Mouse (Mus musculus): Measurements from ENCODE around the gene Cdk14. TPM values are rescaled to one million over a fixed set of nuclear protein-coding genes. Genes with fewer than 3 reads are reported as not detected.

Cdk14 gene
- polyA plus RNA-seq, 1 experiment from 2014 or later: 6.9 TPM

- DNase-seq (ENCODE audit: low spot score) (no peak), ATAC-seq (replicated peaks; ENCODE audit: low FRiP score) (no peak)
- Histone ChIP-seq H3K27ac (ENCODE audit: low read depth, low read length) (no peak overlapping the region), H3K4me2 (no peak overlapping the region), H3K9me3 (ENCODE audit: control insufficient read depth, low read length) (no peaks in the 10 kb centered on the region), H3K4me3 (ENCODE audit: low read depth, low read length) (no peak overlapping the region), H3K4me1 (replicated peaks; ENCODE audit: control insufficient read depth, insufficient read depth, low read length) (no peaks in the 10 kb centered on the region), H3K9ac (ENCODE audit: low read depth, low read length) (no peak overlapping the region), H3K27me3 (replicated peaks; ENCODE audit: control insufficient read depth, insufficient read depth, low read length) (no peaks in the 10 kb centered on the region), H3K36me3 (ENCODE audit: control insufficient read depth, insufficient read depth, low read length) (no peaks in the 10 kb centered on the region)
- WGBS: 84% methylated on average over 2 of the region's 2 CpGs
Observed at GRCm38 (mm10) chr5:4853503-4853902, 566.6 kb downstream of the Cdk14 start.

GRCm38 (mm10) chr5:4852711-4853320, 567.3 kb downstream of the Cdk14 start:
- Histone ChIP-seq H3K27me3 (replicated peaks; ENCODE audit: control insufficient read depth, insufficient read depth, low read length) (no peaks in the 10 kb centered on the region), H3K4me3 (ENCODE audit: low read depth, low read length) (no peak overlapping the region), H3K4me2 (no peak overlapping the region), H3K4me1 (replicated peaks; ENCODE audit: control insufficient read depth, insufficient read depth, low read length) (no peaks in the 10 kb centered on the region), H3K9ac (ENCODE audit: low read depth, low read length) (no peak overlapping the region), H3K27ac (ENCODE audit: low read depth, low read length) (no peak overlapping the region), H3K36me3 (ENCODE audit: control insufficient read depth, insufficient read depth, low read length) (no peaks in the 10 kb centered on the region), H3K9me3 (ENCODE audit: control insufficient read depth, low read length) (no peaks in the 10 kb centered on the region)
- no peak for ATAC-seq (replicated peaks; ENCODE audit: low FRiP score)
- no peak for DNase-seq (ENCODE audit: low spot score)
- 68% methylated on average over 6 of the region's 6 CpGs for WGBS

GRCm38 (mm10) chr5:4851934-4852710, 568.0 kb downstream of the Cdk14 start:
- no peaks in the 10 kb centered on the region for H3K36me3 ChIP-seq (ENCODE audit: control insufficient read depth, insufficient read depth, low read length)
- H3K9me3 ChIP-seq (ENCODE audit: control insufficient read depth, low read length): no peaks in the 10 kb centered on the region
- WGBS: 83% methylated on average over 9 of the region's 9 CpGs
- no peak overlapping the region for H3K9ac ChIP-seq (ENCODE audit: low read depth, low read length)
- DNase-seq (ENCODE audit: low spot score) (no peak), ATAC-seq (replicated peaks; ENCODE audit: low FRiP score) (no peak)
- H3K4me3 ChIP-seq (ENCODE audit: low read depth, low read length): no peak overlapping the region
- H3K27ac ChIP-seq (ENCODE audit: low read depth, low read length): no peak overlapping the region
- H3K27me3 ChIP-seq (replicated peaks; ENCODE audit: control insufficient read depth, insufficient read depth, low read length): no peaks in the 10 kb centered on the region
- H3K4me2 ChIP-seq: no peak overlapping the region
- H3K4me1 ChIP-seq (replicated peaks; ENCODE audit: control insufficient read depth, insufficient read depth, low read length): no peaks in the 10 kb centered on the region

GRCm38 (mm10) chr5:4851245-4851933, 568.7 kb downstream of the Cdk14 start:
- H3K27ac ChIP-seq (ENCODE audit: low read depth, low read length): no peak overlapping the region
- no peak overlapping the region for H3K4me2 ChIP-seq
- no peak overlapping the region for H3K9ac ChIP-seq (ENCODE audit: low read depth, low read length)
- no peaks in the 10 kb centered on the region for H3K4me1 ChIP-seq (replicated peaks; ENCODE audit: control insufficient read depth, insufficient read depth, low read length)
- no peaks in the 10 kb centered on the region for H3K27me3 ChIP-seq (replicated peaks; ENCODE audit: control insufficient read depth, insufficient read depth, low read length)
- no peak for DNase-seq (ENCODE audit: low spot score)
- H3K9me3 ChIP-seq (ENCODE audit: control insufficient read depth, low read length): no peaks in the 10 kb centered on the region
- H3K4me3 ChIP-seq (ENCODE audit: low read depth, low read length): no peak overlapping the region
- no peak for ATAC-seq (replicated peaks; ENCODE audit: low FRiP score)
- no peaks in the 10 kb centered on the region for H3K36me3 ChIP-seq (ENCODE audit: control insufficient read depth, insufficient read depth, low read length)
- WGBS: 92% methylated on average over 4 of the region's 4 CpGs

- H3K27ac ChIP-seq (ENCODE audit: low read depth, low read length): no peak overlapping the region
- 49% methylated on average over 13 of the region's 13 CpGs for WGBS
Observed at GRCm38 (mm10) chr5:4834819-4835480, 585.2 kb downstream of the Cdk14 start.

GRCm38 (mm10) chr5:4833940-4834339, 586.2 kb downstream of the Cdk14 start:
- H3K27me3 ChIP-seq (replicated peaks; ENCODE audit: control insufficient read depth, insufficient read depth, low read length): no peaks in the 10 kb centered on the region
- H3K9ac ChIP-seq (ENCODE audit: low read depth, low read length): no peak overlapping the region
- 63% methylated on average over 11 of the region's 11 CpGs for WGBS
- H3K36me3 ChIP-seq (ENCODE audit: control insufficient read depth, insufficient read depth, low read length): no peaks in the 10 kb centered on the region
- H3K4me1 ChIP-seq (replicated peaks; ENCODE audit: control insufficient read depth, insufficient read depth, low read length): no peaks in the 10 kb centered on the region
- no peak for DNase-seq (ENCODE audit: low spot score)
- no peak overlapping the region for H3K4me3 ChIP-seq (ENCODE audit: low read depth, low read length)
- ATAC-seq (replicated peaks; ENCODE audit: low FRiP score): no peak
- no peak overlapping the region for H3K4me2 ChIP-seq
- H3K27ac ChIP-seq (ENCODE audit: low read depth, low read length): no peak overlapping the region
- no peaks in the 10 kb centered on the region for H3K9me3 ChIP-seq (ENCODE audit: control insufficient read depth, low read length)

More at GRCm38 (mm10) chr5:4834819-4835480, 585.2 kb downstream of the Cdk14 start:
- no peaks in the 10 kb centered on the region for H3K36me3 ChIP-seq (ENCODE audit: control insufficient read depth, insufficient read depth, low read length)
- H3K4me1 ChIP-seq (replicated peaks; ENCODE audit: control insufficient read depth, insufficient read depth, low read length): no peaks in the 10 kb centered on the region
- H3K4me3 ChIP-seq (ENCODE audit: low read depth, low read length): no peak overlapping the region
- H3K9me3 ChIP-seq (ENCODE audit: control insufficient read depth, low read length): no peaks in the 10 kb centered on the region
- no peak for ATAC-seq (replicated peaks; ENCODE audit: low FRiP score)
- no peak for DNase-seq (ENCODE audit: low spot score)
- H3K4me2 ChIP-seq: no peak overlapping the region
- H3K9ac ChIP-seq (ENCODE audit: low read depth, low read length): no peak overlapping the region
- no peaks in the 10 kb centered on the region for H3K27me3 ChIP-seq (replicated peaks; ENCODE audit: control insufficient read depth, insufficient read depth, low read length)

- Histone ChIP-seq H3K27ac (ENCODE audit: low read depth, low read length) (no peak overlapping the region), H3K4me2 (no peak overlapping the region), H3K27me3 (replicated peaks; ENCODE audit: control insufficient read depth, insufficient read depth, low read length) (no peaks in the 10 kb centered on the region), H3K4me3 (ENCODE audit: low read depth, low read length) (no peak overlapping the region), H3K36me3 (ENCODE audit: control insufficient read depth, insufficient read depth, low read length) (no peaks in the 10 kb centered on the region), H3K9me3 (ENCODE audit: control insufficient read depth, low read length) (no peaks in the 10 kb centered on the region), H3K9ac (ENCODE audit: low read depth, low read length) (no peak overlapping the region), H3K4me1 (replicated peaks; ENCODE audit: control insufficient read depth, insufficient read depth, low read length) (no peaks in the 10 kb centered on the region)
- DNase-seq (ENCODE audit: low spot score) (no peak), ATAC-seq (replicated peaks; ENCODE audit: low FRiP score) (no peak)
- WGBS: 92% methylated on average over 2 of the region's 2 CpGs
Observed at GRCm38 (mm10) chr5:4826886-4827285, 593.2 kb downstream of the Cdk14 start.

- no peaks in the 10 kb centered on the region for H3K4me1 ChIP-seq (replicated peaks; ENCODE audit: control insufficient read depth, insufficient read depth, low read length)
- no peak for ATAC-seq (replicated peaks; ENCODE audit: low FRiP score)
- no peak overlapping the region for H3K4me2 ChIP-seq
- DNase-seq (ENCODE audit: low spot score): no peak
- WGBS: 70% methylated on average over 7 of the region's 7 CpGs
- H3K27me3 ChIP-seq (replicated peaks; ENCODE audit: control insufficient read depth, insufficient read depth, low read length): no peaks in the 10 kb centered on the region
- no peak overlapping the region for H3K4me3 ChIP-seq (ENCODE audit: low read depth, low read length)
- H3K9ac ChIP-seq (ENCODE audit: low read depth, low read length): no peak overlapping the region
- no peaks in the 10 kb centered on the region for H3K9me3 ChIP-seq (ENCODE audit: control insufficient read depth, low read length)
- H3K27ac ChIP-seq (ENCODE audit: low read depth, low read length): no peak overlapping the region
- no peaks in the 10 kb centered on the region for H3K36me3 ChIP-seq (ENCODE audit: control insufficient read depth, insufficient read depth, low read length)
Observed at GRCm38 (mm10) chr5:4825951-4826350, 594.2 kb downstream of the Cdk14 start.
